Mouse (Mus musculus): ENCODE data around the gene Sdf2. TPM values are rescaled to one million over a fixed set of nuclear protein-coding genes. Genes with fewer than 3 reads are reported as not detected.

Gene Sdf2
- polyA plus RNA-seq, 1 experiment, result 76.8 TPM

- TF ChIP-seq USF1 (IDR thresholded peaks at IDR 0.05; ENCODE audit: low read depth) (no peak), MYOG (IDR thresholded peaks at IDR 0.05; ENCODE audit: control insufficient read depth, extremely low read depth, insufficient read length) (no peak), MYOD1 (IDR thresholded peaks at IDR 0.05; ENCODE audit: control insufficient read depth, insufficient read length, low read depth) (no peak), MAX (IDR thresholded peaks at IDR 0.05) (no peak), CEBPB (IDR thresholded peaks at IDR 0.05; ENCODE audit: low read depth) (no peak), CTCF (IDR thresholded peaks at IDR 0.05; ENCODE audit: control insufficient read depth, insufficient read depth, insufficient read length) (no peak), FOSL1 (IDR thresholded peaks at IDR 0.05; ENCODE audit: insufficient read depth, low read length, poor library complexity, severe bottlenecking) (no peak)
- no peaks in the 10 kb centered on the region for H3K79me3 ChIP-seq (ENCODE audit: low read depth)
- H3K4me3 ChIP-seq (ENCODE audit: insufficient read depth, poor library complexity, severe bottlenecking), result no peak overlapping the region
- no peak overlapping the region for H3ac ChIP-seq (ENCODE audit: control insufficient read depth, insufficient read length, low read depth)
- H3K36me3 ChIP-seq (ENCODE audit: control insufficient read depth, insufficient read depth), result peaks cover 92% of the 10 kb centered on the region
- no peaks in the 10 kb centered on the region for H3K79me2 ChIP-seq (ENCODE audit: control insufficient read depth, insufficient read depth)
- no peaks in the 10 kb centered on the region for H3K27me3 ChIP-seq (ENCODE audit: control insufficient read depth, insufficient read depth, insufficient read length)
Observed at GRCm38 (mm10) chr11:78209886-78210285, 35.7 kb upstream of the Sdf2 start.

- Histone ChIP-seq H3K36me3 (ENCODE audit: control insufficient read depth, insufficient read depth) (peaks cover 95% of the 10 kb centered on the region), H3ac (ENCODE audit: control insufficient read depth, insufficient read length, low read depth) (no peak overlapping the region), H3K79me3 (ENCODE audit: low read depth) (no peaks in the 10 kb centered on the region), H3K79me2 (ENCODE audit: control insufficient read depth, insufficient read depth) (no peaks in the 10 kb centered on the region), H3K4me3 (ENCODE audit: insufficient read depth, poor library complexity, severe bottlenecking) (no peak overlapping the region), H3K27me3 (ENCODE audit: control insufficient read depth, insufficient read depth, insufficient read length) (no peaks in the 10 kb centered on the region)
- TF ChIP-seq FOSL1 (IDR thresholded peaks at IDR 0.05; ENCODE audit: insufficient read depth, low read length, poor library complexity, severe bottlenecking) (no peak), USF1 (IDR thresholded peaks at IDR 0.05; ENCODE audit: low read depth) (no peak), MAX (IDR thresholded peaks at IDR 0.05) (no peak), MYOD1 (IDR thresholded peaks at IDR 0.05; ENCODE audit: control insufficient read depth, insufficient read length, low read depth) (no peak), CEBPB (IDR thresholded peaks at IDR 0.05; ENCODE audit: low read depth) (no peak), MYOG (IDR thresholded peaks at IDR 0.05; ENCODE audit: control insufficient read depth, extremely low read depth, insufficient read length) (no peak), CTCF (IDR thresholded peaks at IDR 0.05; ENCODE audit: control insufficient read depth, insufficient read depth, insufficient read length) (no peak)
Observed at GRCm38 (mm10) chr11:78210615-78211014, 34.9 kb upstream of the Sdf2 start.

- TF ChIP-seq MYOD1 (IDR thresholded peaks at IDR 0.05; ENCODE audit: control insufficient read depth, insufficient read length, low read depth) (no peak), MAX (IDR thresholded peaks at IDR 0.05) (no peak)
- H3K27me3 ChIP-seq (ENCODE audit: control insufficient read depth, insufficient read depth, insufficient read length), result no peaks in the 10 kb centered on the region
- no peaks in the 10 kb centered on the region for H3K79me3 ChIP-seq (ENCODE audit: low read depth)
- H3ac ChIP-seq (ENCODE audit: control insufficient read depth, insufficient read length, low read depth), result no peak overlapping the region
- no peaks in the 10 kb centered on the region for H3K79me2 ChIP-seq (ENCODE audit: control insufficient read depth, insufficient read depth)
- H3K36me3 ChIP-seq (ENCODE audit: control insufficient read depth, insufficient read depth), result peaks cover 95% of the 10 kb centered on the region
- H3K4me3 ChIP-seq (ENCODE audit: insufficient read depth, poor library complexity, severe bottlenecking), result no peak overlapping the region
Observed at GRCm38 (mm10) chr11:78211513-78211912, 34.0 kb upstream of the Sdf2 start.

GRCm38 (mm10) chr11:78213086-78213817 is 32.3 kb upstream of the Sdf2 start:
- H3K27me3 ChIP-seq (ENCODE audit: control insufficient read depth, insufficient read depth, insufficient read length), result no peaks in the 10 kb centered on the region
- H3ac ChIP-seq (ENCODE audit: control insufficient read depth, insufficient read length, low read depth), result no peak overlapping the region
- TF ChIP-seq CTCF (IDR thresholded peaks at IDR 0.05; ENCODE audit: control insufficient read depth, insufficient read depth, insufficient read length) (no peak), MAX (IDR thresholded peaks at IDR 0.05) (no peak), USF1 (IDR thresholded peaks at IDR 0.05; ENCODE audit: low read depth) (no peak), MYOG (IDR thresholded peaks at IDR 0.05; ENCODE audit: control insufficient read depth, extremely low read depth, insufficient read length) (no peak), MYOD1 (IDR thresholded peaks at IDR 0.05; ENCODE audit: control insufficient read depth, insufficient read length, low read depth) (no peak), FOSL1 (IDR thresholded peaks at IDR 0.05; ENCODE audit: insufficient read depth, low read length, poor library complexity, severe bottlenecking) (no peak), CEBPB (IDR thresholded peaks at IDR 0.05; ENCODE audit: low read depth) (no peak)
- H3K4me3 ChIP-seq (ENCODE audit: insufficient read depth, poor library complexity, severe bottlenecking), result no peak overlapping the region
- H3K79me2 ChIP-seq (ENCODE audit: control insufficient read depth, insufficient read depth), result no peaks in the 10 kb centered on the region
- no peaks in the 10 kb centered on the region for H3K79me3 ChIP-seq (ENCODE audit: low read depth)
- peaks cover 95% of the 10 kb centered on the region for H3K36me3 ChIP-seq (ENCODE audit: control insufficient read depth, insufficient read depth)

- no peaks in the 10 kb centered on the region for H3K79me2 ChIP-seq (ENCODE audit: control insufficient read depth, insufficient read depth)
- no peak for TF ChIP-seq MAX (IDR thresholded peaks at IDR 0.05)
- no peak for TF ChIP-seq FOSL1 (IDR thresholded peaks at IDR 0.05; ENCODE audit: insufficient read depth, low read length, poor library complexity, severe bottlenecking)
- TF ChIP-seq MYOD1 (IDR thresholded peaks at IDR 0.05; ENCODE audit: control insufficient read depth, insufficient read length, low read depth), result no peak
- no peak for TF ChIP-seq CEBPB (IDR thresholded peaks at IDR 0.05; ENCODE audit: low read depth)
- TF ChIP-seq CTCF (IDR thresholded peaks at IDR 0.05; ENCODE audit: control insufficient read depth, insufficient read depth, insufficient read length), result no peak
Observed at GRCm38 (mm10) chr11:78215709-78216317, 29.7 kb upstream of the Sdf2 start.

More at GRCm38 (mm10) chr11:78215709-78216317, 29.7 kb upstream of the Sdf2 start:
- Histone ChIP-seq H3K4me3 (ENCODE audit: insufficient read depth, poor library complexity, severe bottlenecking) (no peak overlapping the region), H3K27me3 (ENCODE audit: control insufficient read depth, insufficient read depth, insufficient read length) (no peaks in the 10 kb centered on the region), H3K79me3 (ENCODE audit: low read depth) (no peaks in the 10 kb centered on the region), H3ac (ENCODE audit: control insufficient read depth, insufficient read length, low read depth) (no peak overlapping the region), H3K36me3 (ENCODE audit: control insufficient read depth, insufficient read depth) (peaks cover 96% of the 10 kb centered on the region)
